Mouse (Mus musculus): ENCODE data around the gene Uroc1.
A peak's percentile ranks its signal among the peaks of the same experiment; 100 is the strongest.

Uroc1 gene

DNA sequence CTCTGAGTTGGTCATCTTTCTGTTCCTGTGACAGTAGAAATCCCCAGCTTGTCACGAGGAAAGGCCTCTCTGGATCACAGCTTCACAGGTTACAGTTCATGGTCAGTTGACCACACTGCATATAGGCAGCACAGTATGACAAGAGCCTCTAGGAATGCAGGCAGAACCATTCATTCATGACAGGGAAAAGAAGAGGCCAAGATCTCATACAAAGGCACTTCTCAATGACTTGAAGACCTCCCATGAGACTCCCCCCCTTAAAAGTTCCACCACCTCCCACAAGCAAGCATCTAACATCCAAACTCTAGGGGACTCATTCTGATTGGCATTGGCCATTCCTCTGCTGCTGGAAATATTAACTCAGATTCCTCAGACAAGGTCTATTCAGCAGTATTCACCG, 26.4 kb downstream of the Uroc1 start:
- no peak for DNase-seq

DNA sequence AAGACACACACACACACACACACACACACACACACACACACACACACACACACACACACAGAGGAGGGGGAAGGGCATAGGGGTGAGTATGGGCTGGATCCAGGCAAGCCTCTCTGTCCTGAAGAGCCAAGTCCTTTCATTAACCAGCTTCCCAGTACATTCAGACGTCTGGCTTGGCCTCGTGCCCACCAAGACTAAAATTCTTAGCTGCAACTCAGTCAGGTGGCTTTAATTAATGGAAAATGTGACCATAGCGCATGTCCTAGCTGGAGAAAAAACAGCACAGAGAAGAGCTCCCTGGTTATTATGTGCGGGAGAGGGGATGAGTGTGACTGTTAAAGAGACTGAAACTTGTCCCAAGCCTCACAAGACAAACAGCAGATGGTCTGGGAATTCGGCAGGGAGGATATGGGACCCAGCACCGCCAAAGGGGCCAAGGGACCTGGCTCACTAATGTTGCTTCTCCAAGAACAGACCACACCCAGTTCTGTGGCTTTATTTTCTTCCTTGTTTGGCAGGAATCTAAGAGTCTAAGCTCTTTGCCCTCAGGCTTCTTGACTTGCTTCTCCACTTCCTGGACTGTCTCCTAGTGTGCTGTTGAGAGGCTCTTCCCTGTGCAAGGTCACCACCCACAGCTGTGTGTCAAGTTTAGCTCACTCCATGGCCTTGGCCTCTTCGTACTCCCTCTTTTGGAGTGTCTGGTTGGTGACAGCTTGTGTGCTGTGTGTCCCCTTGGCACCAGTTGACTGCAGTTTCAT, 27.1 kb downstream of the Uroc1 start:
- no peak for DNase-seq

- no peak for DNase-seq
These were observed 28.0 kb downstream of the Uroc1 start for GRCm38 (mm10) chr6:90360922-90361614.

- no peak for DNase-seq
These were observed 30.2 kb downstream of the Uroc1 start for GRCm38 (mm10) chr6:90363301-90363700.

GRCm38 (mm10) chr6:90368976-90369724, 36.1 kb downstream of the Uroc1 start, which contains the start of gene Zxdc:
TSS of gene Zxdc (plus strand) at chr6:90369492.
- peak; percentile 99 for DNase-seq

DNA sequence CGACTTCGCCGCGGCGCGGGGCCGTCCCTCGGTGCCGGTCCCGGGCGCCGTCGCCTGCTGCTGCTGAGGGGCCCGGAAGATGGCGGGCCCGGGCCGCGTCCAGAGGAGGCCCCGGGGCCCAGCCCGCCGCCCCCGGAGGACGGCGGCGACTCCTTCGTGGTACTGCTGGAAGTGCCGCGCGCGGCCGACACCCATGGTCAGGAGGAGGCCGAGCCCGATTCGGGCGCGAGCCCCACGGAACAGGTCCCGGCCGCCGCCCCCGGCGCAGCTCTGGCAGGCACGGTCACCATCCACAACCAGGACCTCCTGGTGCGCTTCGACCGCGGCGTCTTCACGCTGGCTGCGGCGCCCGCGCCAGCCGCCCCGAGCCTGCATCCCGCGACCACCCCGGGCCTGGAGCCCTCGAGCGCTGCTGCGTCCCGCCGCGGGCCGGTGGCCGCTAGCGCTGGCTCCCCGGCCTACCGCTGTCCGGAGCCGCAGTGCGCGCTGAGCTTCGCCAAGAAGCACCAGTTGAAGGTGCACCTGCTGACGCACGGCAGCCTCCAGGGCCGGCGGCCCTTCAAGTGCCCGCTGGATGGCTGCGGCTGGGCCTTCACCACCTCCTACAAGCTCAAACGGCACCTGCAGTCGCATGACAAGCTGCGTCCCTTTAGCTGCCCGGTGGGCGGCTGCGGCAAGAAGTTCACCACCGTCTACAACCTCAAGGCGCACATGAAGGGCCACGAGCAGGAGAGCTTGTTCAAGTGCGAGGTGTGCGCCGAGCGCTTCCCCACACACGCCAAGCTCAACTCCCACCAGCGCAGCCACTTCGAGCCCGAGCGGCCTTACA, 36.9 kb downstream of the Uroc1 start:
- peak; percentile 49 for DNase-seq

DNA sequence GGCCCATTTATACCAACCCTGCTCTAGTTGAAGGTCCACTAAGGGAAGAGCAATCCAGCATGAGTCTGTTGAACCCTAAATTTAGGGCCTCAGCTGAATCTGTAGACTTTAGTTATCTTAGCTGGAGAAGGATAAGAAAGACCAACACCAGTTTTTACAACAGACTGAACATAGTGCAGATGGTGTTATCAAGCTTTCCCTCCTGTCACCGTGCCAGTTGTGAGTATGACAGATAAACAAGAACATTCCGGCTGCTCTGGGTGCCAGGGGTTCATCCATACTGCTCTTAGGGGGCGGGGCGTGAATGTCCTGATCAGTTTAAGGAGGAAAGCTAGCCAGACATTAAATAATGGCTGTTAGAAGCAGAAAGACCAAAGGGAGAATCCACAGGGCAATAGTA, 41.6 kb downstream of the Uroc1 start:
- no peak for DNase-seq

- no peak for DNase-seq
These were observed 44.6 kb downstream of the Uroc1 start for GRCm38 (mm10) chr6:90377708-90378107.

- no peak for DNase-seq
These were observed 48.4 kb downstream of the Uroc1 start for GRCm38 (mm10) chr6:90381465-90381864.

GRCm38 (mm10) chr6:90390629-90391028, 57.5 kb downstream of the Uroc1 start:
- no peak for DNase-seq

- DNase-seq = no peak
These were observed 60.9 kb downstream of the Uroc1 start for GRCm38 (mm10) chr6:90393948-90394347.

DNA sequence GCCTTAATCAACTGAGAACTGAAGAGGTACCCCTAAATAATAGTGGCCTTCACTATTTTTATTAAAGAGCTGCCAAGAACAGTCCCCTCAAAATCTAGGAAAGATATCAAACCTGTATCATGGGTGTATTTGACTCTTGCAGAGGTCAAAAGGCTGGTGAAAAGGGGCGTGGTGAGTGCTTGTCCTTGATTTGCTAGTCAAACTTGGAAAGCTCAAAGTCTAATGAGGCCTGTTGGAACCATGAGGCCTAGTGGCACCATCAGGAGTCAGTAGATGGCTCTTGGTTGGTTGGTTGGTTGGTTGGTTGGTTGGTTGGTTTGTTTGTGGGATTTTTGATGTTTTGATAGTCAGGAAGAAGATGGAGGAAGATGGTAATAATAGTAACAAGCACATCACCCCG, 62.7 kb downstream of the Uroc1 start:
- no peak for DNase-seq

DNA sequence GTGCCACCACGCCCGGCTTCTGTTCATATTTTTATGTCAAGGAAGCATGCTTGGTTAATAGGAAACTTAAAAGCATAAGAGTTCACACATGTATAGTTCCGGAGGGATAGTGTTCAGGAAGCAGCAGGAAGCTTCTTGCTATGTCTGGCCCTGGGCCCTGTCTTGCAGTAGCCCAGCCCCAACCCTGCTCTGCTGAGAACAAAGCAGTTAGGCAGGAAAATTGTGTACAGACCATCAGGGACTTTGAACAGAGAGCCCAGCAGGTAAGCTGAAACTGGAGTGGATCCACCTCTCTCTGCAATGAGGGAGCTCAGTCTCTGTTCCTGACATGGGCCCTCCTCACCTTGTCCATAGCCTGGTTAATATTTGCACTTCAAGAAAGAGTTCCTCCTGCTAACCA, 64.2 kb downstream of the Uroc1 start:
- DNase-seq = no peak

DNA sequence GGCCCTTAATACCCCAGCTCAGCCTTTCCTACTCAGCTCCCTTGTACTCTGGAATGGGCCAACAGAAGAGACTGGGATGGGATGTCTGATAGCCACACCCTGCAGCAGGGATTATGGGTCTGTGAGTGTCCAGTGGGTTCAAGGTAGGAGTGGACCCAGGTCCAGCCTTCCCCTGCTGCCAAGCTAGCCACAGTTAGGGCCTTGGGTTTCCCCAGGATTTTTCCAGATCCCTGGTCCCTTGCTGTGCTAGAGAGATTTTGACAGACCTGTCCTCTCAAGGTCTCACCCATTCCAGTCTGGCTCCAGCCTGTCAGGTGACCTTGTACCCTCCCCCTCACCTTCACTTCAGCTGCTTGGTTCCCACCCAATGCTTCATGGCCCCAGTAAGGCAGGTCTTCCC, 75.5 kb downstream of the Uroc1 start:
- DNase-seq = no peak

- DNase-seq = no peak
These were observed 77.9 kb downstream of the Uroc1 start for GRCm38 (mm10) chr6:90410972-90411371.

- no peak for DNase-seq
These were observed 78.8 kb downstream of the Uroc1 start for GRCm38 (mm10) chr6:90411926-90412325.
